Mouse (Mus musculus): ENCODE measurements around the gene Wrb.
A peak's percentile ranks its signal among the peaks of the same experiment; 100 is the strongest.

Gene Wrb

GRCm38 (mm10) chr16:96158511-96159080 is 13.4 kb downstream of the Wrb start:
- no peak for DNase-seq (ENCODE audit: low spot score)

- peak; percentile 63 for DNase-seq (ENCODE audit: low spot score)
Measured at GRCm38 (mm10) chr16:96159091-96159731, 14.0 kb downstream of the Wrb start.

- DNase-seq (ENCODE audit: low spot score): no peak
Measured at GRCm38 (mm10) chr16:96159794-96160346, 14.7 kb downstream of the Wrb start.

- DNase-seq (ENCODE audit: low spot score): no peak
Measured at GRCm38 (mm10) chr16:96160927-96161326, 15.7 kb downstream of the Wrb start.

GRCm38 (mm10) chr16:96161336-96161735 is 16.1 kb downstream of the Wrb start:
- DNase-seq (ENCODE audit: low spot score): no peak

GRCm38 (mm10) chr16:96165723-96166264 is 20.6 kb downstream of the Wrb start:
- DNase-seq (ENCODE audit: low spot score): no peak

- DNase-seq (ENCODE audit: low spot score): no peak
Measured at GRCm38 (mm10) chr16:96168837-96169236, 23.6 kb downstream of the Wrb start.

GRCm38 (mm10) chr16:96173648-96174047 is 28.4 kb downstream of the Wrb start:
- no peak for DNase-seq (ENCODE audit: low spot score)

- no peak for DNase-seq (ENCODE audit: low spot score)
Measured at GRCm38 (mm10) chr16:96175399-96175798, 30.2 kb downstream of the Wrb start.

- no peak for DNase-seq (ENCODE audit: low spot score)
Measured at GRCm38 (mm10) chr16:96179156-96179555, 33.9 kb downstream of the Wrb start.

- no peak for DNase-seq (ENCODE audit: low spot score)
Measured at GRCm38 (mm10) chr16:96187619-96188018, 42.4 kb downstream of the Wrb start.

GRCm38 (mm10) chr16:96191531-96192506 is 46.6 kb downstream of the Wrb start, which contains the start of gene Lca5l:
TSS of gene Lca5l (minus strand) at chr16:96192271.
- DNase-seq (ENCODE audit: low spot score): peak; percentile 100

GRCm38 (mm10) chr16:96199913-96200701 is 54.9 kb downstream of the Wrb start, which contains the start of gene Sh3bgr:
TSS of gene Sh3bgr (plus strand) at chr16:96200450.
- peak; percentile 71 for DNase-seq (ENCODE audit: low spot score)

GRCm38 (mm10) chr16:96200702-96201028 is 55.5 kb downstream of the Wrb start:
- DNase-seq (ENCODE audit: low spot score): no peak

- DNase-seq (ENCODE audit: low spot score): no peak
Measured at GRCm38 (mm10) chr16:96201485-96202232, 56.5 kb downstream of the Wrb start.

Data from urinary bladder, postnatal 14 days (tissue).